Mouse (Mus musculus): ENCODE results near the gene Ttll9.
A peak's percentile ranks its signal among the peaks of the same experiment; 100 is the strongest.

The Ttll9 gene

GRCm38 (mm10) chr2:153013724-153014515 lies 51.6 kb downstream of the Ttll9 start:
- no peak for DNase-seq (ENCODE audit: extremely low spot score)

DNA sequence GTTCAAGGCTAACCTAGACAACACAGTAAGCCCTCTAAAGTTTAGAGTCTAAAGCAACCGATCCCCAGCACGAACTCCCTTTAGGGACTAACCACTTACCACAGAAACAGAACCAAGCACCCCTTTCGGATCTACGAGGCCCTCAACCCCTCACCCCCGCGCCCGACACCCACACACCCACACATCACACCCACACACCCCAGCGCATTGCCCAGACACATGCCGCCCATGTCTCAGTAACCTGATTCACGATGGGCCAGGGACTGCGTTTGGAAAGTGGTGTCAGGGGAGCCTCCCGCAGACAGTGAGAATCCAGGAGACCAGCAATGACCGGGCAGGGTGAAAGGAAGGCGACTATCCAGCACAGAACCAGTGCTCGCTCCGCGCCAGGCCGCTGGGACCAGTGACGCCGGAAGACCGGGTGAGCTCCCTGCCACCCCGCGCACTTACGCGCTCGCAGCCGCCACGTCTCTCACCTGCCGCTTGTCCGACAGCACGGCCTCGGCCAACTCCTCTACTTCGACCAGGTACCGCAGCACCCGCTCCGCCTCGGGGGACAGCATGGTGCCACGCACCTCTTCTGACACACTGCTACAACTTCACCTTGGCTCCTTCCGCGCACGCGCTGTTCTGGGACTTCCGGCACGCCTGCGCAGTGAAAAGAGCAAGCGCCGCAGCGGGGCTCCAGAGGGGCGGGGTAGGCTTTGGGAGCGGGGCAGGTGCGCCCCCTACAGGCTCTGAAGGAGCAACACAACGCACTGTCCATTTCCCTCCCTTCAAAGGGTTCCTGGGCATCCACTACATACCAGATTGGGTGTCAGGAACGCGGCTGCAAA lies 52.7 kb downstream of the Ttll9 start, which contains the start of gene Pdrg1:
Gene Pdrg1 (minus strand): TSS at position 670 of the 836 bp plus-strand sequence.
- DNase-seq (ENCODE audit: extremely low spot score), result peak; percentile 93

DNA sequence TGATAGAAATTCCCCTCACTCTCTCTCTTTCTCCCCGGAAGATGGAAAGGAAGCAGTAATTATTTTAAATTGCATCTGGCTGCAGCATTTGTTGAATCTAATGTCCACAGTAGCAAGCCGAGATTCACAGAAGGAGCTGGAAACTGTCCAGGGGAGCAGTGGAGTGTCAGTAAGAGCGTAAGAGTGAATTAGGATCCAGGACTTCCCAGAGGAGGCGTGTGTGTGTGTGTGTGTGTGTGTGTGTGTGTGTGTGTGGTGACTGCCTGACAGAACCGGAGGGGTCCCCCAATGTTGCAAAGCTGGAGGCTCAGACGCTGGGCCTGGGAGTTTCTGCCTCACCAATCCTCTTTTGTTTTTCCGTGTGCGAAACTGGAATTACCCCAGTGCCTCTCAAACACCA lies 53.5 kb downstream of the Ttll9 start:
- DNase-seq (ENCODE audit: extremely low spot score), result no peak

- DNase-seq (ENCODE audit: extremely low spot score), result no peak
These were observed 54.5 kb downstream of the Ttll9 start for GRCm38 (mm10) chr2:153016786-153017185.

- no peak for DNase-seq (ENCODE audit: extremely low spot score)
These were observed 57.1 kb downstream of the Ttll9 start for GRCm38 (mm10) chr2:153019355-153019754.

DNA sequence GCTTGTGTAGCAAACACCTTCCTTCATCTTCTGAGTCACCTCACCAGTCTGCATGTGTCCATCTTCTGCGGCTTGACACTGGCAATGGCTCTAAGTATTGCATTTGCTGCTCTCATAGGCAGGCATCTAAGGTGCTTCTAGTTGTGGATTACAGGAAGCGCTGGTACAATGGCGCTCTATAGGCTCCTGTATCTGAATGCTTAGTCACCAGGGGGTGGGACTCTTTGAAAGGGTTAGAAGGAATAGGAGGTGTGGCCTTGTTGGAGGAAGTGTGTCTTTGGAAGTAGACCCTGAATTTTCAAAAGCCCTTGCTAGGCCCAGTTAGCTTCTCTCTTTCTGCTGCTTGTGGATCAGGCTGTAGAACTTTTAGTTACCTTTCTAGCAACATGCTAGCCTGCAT lies 58.9 kb downstream of the Ttll9 start:
- no peak for DNase-seq (ENCODE audit: extremely low spot score)

DNA sequence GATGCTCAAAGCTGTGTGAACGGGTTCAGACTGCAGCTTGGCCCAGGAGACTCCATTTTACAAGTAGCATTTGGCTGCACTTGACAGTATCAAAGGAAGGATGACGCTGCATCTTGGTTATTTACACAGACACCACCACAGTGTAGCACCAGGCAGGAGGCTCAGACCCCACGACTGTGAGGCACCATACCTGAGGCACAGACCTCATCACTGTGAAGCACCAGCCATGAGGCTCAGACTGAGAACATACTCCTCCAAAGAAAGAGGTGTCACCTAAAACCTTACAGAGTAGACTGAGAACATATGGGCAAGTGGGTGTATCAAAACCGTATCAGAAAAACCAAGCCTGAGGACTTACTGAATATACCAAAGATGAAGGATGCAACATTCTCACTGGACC lies 60.6 kb downstream of the Ttll9 start:
- no peak for DNase-seq (ENCODE audit: extremely low spot score)

DNA sequence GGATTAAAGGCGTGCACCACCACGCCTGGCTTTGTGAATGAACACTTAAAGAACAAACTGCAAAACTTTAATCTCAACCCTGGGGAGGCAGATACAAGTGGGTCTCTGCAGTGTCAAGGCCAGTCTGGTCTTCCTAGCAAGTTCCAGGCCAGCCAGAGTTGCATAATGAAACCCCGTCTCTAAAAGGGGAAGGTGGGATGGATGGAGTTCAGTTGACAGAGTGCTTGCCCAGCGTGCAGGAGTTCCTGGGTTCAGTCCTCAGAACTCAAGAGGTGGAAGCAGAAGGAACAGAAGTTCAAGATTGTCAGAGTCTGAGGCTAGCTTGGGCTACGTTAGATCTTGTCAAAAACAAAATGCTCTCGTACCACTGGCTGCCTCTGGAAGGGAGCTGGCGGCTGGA lies 63.8 kb downstream of the Ttll9 start:
- DNase-seq (ENCODE audit: extremely low spot score), result no peak

DNA sequence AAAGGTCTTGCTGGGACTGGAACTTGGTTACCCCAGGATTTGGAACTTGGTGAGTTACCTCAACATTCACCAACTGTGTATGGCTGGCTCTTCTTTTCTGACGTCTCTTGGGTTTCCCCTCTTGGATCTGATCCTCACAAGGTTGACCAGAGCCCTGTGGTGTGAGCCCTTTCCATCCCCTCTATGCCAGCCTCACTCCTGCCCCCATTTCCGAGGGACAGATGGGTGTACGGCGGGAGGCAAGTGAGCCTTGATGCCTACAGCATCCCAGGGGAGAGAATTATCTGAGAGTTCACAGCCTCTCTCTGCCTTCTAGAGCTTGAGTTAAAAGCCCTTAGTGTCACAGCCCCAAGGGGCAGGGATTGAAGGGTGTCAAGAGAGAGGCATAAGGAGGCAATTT lies 65.2 kb downstream of the Ttll9 start:
- DNase-seq (ENCODE audit: extremely low spot score), result no peak

DNA sequence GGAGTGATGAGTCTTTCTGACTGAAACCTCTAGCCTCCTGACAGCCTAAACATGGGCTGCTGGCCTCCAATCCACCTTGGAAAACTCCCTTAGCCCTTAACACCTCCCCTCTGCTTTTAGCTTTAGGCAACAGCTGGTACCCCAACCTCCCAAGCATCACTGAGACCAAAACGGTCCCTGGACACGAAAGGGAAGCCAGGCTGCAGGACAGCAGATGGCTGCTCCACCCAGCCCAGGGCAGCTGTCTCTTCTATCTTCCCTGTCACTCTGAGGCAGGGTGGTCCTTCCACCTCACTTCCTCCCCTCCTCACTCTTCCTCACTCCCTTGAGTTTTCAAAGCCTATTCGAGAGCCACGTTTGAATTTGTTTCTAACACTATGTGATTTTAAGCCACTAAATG lies 68.1 kb downstream of the Ttll9 start:
- DNase-seq (ENCODE audit: extremely low spot score), result no peak

DNA sequence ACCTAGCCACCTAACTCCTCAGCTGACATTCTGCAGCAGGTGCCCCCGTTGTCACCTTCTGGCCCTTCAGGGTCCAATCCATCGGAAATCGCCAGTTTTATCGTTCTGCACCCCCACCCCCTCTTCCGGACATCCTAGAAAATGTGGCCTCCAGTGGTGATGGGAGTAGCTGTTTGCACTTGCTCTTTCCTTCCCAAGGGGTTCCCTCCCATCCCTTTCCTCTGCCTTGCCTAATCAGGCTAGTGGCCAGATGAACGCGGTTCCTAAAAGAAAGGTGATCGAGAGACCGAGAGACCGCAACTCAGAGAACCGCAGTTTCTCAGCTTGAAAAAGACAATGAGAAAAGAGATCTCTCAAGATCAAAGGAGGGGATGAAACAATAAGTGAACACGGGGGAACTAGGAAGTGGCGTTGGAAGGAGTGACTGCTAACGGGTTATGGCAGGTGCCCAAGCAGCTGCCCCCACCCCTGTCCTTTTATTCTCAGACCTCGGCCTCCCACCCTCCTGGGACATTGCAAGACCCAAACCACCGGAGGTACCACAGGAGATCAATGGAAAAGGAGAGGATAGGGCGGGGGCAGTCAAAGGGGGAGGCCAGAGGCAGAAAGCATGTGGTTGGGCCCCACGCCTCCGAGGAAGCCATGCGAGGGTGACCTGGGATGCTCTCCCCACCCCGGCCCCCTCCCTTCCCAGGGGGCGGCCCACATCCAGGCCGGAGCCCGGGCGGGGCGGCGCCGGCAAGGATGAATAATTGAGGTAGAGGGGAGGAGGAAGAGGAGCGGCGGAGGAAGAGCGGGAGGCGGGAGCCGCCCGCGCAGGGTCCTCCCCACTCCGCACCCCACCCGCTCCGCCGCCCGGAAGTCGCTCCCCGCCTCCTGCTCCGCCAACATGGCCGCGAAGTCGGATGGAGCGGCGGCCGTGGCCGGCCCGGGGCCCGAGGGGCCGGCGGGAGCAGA lies 69.1 kb downstream of the Ttll9 start, which contains the start of gene Xkr7:
Gene Xkr7 (plus strand): TSS at position 727 of the 957 bp plus-strand sequence.
- DNase-seq (ENCODE audit: extremely low spot score), result no peak

GRCm38 (mm10) chr2:153032083-153032842 lies 70.0 kb downstream of the Ttll9 start:
- DNase-seq (ENCODE audit: extremely low spot score), result peak; percentile 90

- DNase-seq (ENCODE audit: extremely low spot score), result no peak
These were observed 70.7 kb downstream of the Ttll9 start for GRCm38 (mm10) chr2:153032973-153033372.

GRCm38 (mm10) chr2:153033545-153034230 lies 71.4 kb downstream of the Ttll9 start:
- DNase-seq (ENCODE audit: extremely low spot score), result no peak

GRCm38 (mm10) chr2:153036690-153037089 lies 74.4 kb downstream of the Ttll9 start:
- no peak for DNase-seq (ENCODE audit: extremely low spot score)

DNA sequence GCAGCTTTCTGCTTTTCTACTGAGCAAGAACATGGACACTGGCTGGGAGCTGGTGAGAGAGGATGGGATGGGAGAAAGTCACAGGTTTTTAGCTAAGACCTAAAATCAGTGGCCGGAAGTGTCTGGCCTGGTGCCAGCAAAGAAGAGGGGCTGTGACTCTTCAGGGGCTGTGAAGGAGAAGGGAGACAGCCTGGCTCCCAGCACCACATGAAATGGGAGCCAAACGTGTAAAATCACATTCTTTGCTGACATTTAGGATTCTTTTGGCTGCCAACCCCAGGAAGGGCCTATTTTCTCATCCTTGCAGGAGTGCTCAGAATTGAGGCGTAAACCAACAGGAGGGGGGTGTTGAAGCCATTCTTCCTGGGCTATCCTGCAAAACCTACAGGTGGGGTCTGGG lies 81.6 kb downstream of the Ttll9 start:
- no peak for DNase-seq (ENCODE audit: extremely low spot score)

- no peak for DNase-seq (ENCODE audit: extremely low spot score)
These were observed 83.6 kb downstream of the Ttll9 start for GRCm38 (mm10) chr2:153045884-153046299.

DNA sequence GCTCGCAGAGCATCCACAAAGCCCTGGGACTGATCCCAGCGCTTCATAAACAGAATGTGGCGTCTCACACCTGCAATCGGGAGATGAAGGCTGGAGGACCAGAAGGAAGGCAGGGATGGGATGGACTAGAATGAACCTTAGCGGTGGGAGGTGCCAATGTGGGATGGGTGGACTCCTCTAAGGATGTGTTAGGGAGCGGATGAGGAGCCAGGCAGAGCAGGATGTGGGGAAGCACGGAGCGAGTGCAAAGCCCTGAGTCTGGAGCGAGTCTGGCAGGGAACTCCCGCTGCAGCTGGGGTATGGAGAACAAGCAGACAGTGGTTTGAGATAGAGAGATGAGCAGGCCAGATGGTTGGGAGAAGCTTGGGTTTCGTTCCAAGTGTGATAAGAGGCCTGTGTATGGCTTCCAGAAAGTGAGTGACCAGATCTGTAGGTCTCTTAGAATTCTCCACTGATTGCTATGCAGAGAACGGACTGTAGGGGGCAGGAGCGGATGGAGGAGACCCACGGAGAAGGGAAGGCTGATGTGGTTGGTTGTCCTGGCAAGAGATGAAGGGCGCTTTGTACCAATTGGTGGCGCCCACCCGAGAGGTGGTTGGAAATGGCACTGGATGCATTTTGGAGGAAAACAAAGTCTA lies 85.7 kb downstream of the Ttll9 start:
- DNase-seq (ENCODE audit: extremely low spot score), result peak; percentile 52

- DNase-seq (ENCODE audit: extremely low spot score), result no peak
These were observed 87.2 kb downstream of the Ttll9 start for GRCm38 (mm10) chr2:153049288-153049996.

All from embryo, embryonic 9.5 days (tissue).